Mouse (Mus musculus): ENCODE measurements at regions not wholly inside any gene's neighbourhood (a gene's known extent, or its start where the extent isn't known, plus 50 kb on each side); places are given as distances from the start of the nearest gene placed in this dataset.

- no peak for ATAC-seq
Observed at GRCm38 (mm10) chr3:60138319-60138718, 56.6 kb downstream of the Sucnr1 start.

GRCm38 (mm10) chr3:60159865-60160264 is 78.2 kb downstream of the Sucnr1 start:
- no peak for ATAC-seq

- no peak for ATAC-seq
Observed at GRCm38 (mm10) chr3:60167633-60168032, 86.0 kb downstream of the Sucnr1 start.

- ATAC-seq = no peak
Observed at GRCm38 (mm10) chr3:60168135-60168926, 86.7 kb downstream of the Sucnr1 start.

- peak; percentile 41 for ATAC-seq
Observed at GRCm38 (mm10) chr3:60169606-60170005, 87.9 kb downstream of the Sucnr1 start.

- ATAC-seq = no peak
Observed at GRCm38 (mm10) chr3:60184481-60184880, 102.8 kb downstream of the Sucnr1 start.

GRCm38 (mm10) chr3:60196031-60196430 is 114.4 kb downstream of the Sucnr1 start:
- no peak for ATAC-seq

GRCm38 (mm10) chr3:60207936-60208335 is 126.3 kb downstream of the Sucnr1 start:
- ATAC-seq = no peak

- no peak for ATAC-seq
Observed at GRCm38 (mm10) chr3:60218938-60219337, 137.3 kb downstream of the Sucnr1 start.

GRCm38 (mm10) chr3:60240664-60241063 is 159.0 kb downstream of the Sucnr1 start:
- ATAC-seq = no peak

- no peak for ATAC-seq
Observed at GRCm38 (mm10) chr3:60266666-60267415, 185.2 kb downstream of the Sucnr1 start.

GRCm38 (mm10) chr3:60267416-60268174 is 185.9 kb downstream of the Sucnr1 start:
- no peak for ATAC-seq

GRCm38 (mm10) chr3:60270463-60270862 is 188.8 kb downstream of the Sucnr1 start:
- ATAC-seq = no peak

- no peak for ATAC-seq
Observed at GRCm38 (mm10) chr3:60273744-60274143, 192.1 kb downstream of the Sucnr1 start.

GRCm38 (mm10) chr3:60275249-60275838 is 193.7 kb downstream of the Sucnr1 start:
- ATAC-seq = no peak

GRCm38 (mm10) chr3:60277791-60278190 is 194.8 kb upstream of the Mbnl1 start:
- no peak for ATAC-seq

GRCm38 (mm10) chr3:60281229-60281628 is 191.4 kb upstream of the Mbnl1 start:
- ATAC-seq = no peak

GRCm38 (mm10) chr3:60281959-60282495 is 190.6 kb upstream of the Mbnl1 start:
- ATAC-seq = no peak

- no peak for ATAC-seq
Observed at GRCm38 (mm10) chr3:60292142-60292541, 180.5 kb upstream of the Mbnl1 start.

GRCm38 (mm10) chr3:60292940-60293339 is 179.7 kb upstream of the Mbnl1 start:
- ATAC-seq = no peak

- no peak for ATAC-seq
Observed at GRCm38 (mm10) chr3:60305399-60305798, 167.2 kb upstream of the Mbnl1 start.

GRCm38 (mm10) chr3:60310402-60310801 is 162.2 kb upstream of the Mbnl1 start:
- no peak for ATAC-seq

- no peak for ATAC-seq
Observed at GRCm38 (mm10) chr3:60311178-60311577, 161.5 kb upstream of the Mbnl1 start.

All from inflammation-experienced regulatory T-cells, adult 6 months (primary cell).